Mouse (Mus musculus) embryo, embryonic 9.5 days (tissue): ENCODE measurements at regions not wholly inside any gene's neighbourhood (a gene's known extent, or its start where the extent isn't known, plus 50 kb on each side); places are given as distances from the start of the nearest gene placed in this dataset.

ENCODE experiments used
- DNase-seq: peaks from one replicate; pipeline ENCODE4 v3.0.0-alpha.2; 2017; ENCODE audit errors: extremely low spot score

GRCm38 (mm10) chr13:28754207-28754606 lies 199.3 kb downstream of the Sox4 start:
- DNase-seq = no peak

GRCm38 (mm10) chr13:28750949-28751692 lies 202.4 kb downstream of the Sox4 start:
- DNase-seq = no peak

- no peak for DNase-seq
Measured at GRCm38 (mm10) chr13:28740158-28740670, 213.3 kb downstream of the Sox4 start.

GRCm38 (mm10) chr13:28738160-28739100 lies 215.1 kb downstream of the Sox4 start:
- DNase-seq = no peak

- no peak for DNase-seq
Measured at GRCm38 (mm10) chr13:28732475-28732874, 221.0 kb downstream of the Sox4 start.

GRCm38 (mm10) chr13:28732036-28732435 lies 221.5 kb downstream of the Sox4 start:
- DNase-seq = no peak

GRCm38 (mm10) chr13:28730059-28730580 lies 223.4 kb downstream of the Sox4 start:
- DNase-seq = no peak

- DNase-seq = no peak
Measured at GRCm38 (mm10) chr13:28728768-28729167, 224.7 kb downstream of the Sox4 start.

GRCm38 (mm10) chr13:28724300-28724699 lies 229.2 kb downstream of the Sox4 start:
- no peak for DNase-seq

GRCm38 (mm10) chr13:28722074-28722473 lies 231.4 kb downstream of the Sox4 start:
- no peak for DNase-seq

- DNase-seq = no peak
Measured at GRCm38 (mm10) chr13:28721548-28721981, 231.9 kb downstream of the Sox4 start.

- DNase-seq = no peak
Measured at GRCm38 (mm10) chr13:28720639-28721239, 232.8 kb downstream of the Sox4 start.

- no peak for DNase-seq
Measured at GRCm38 (mm10) chr13:28720169-28720568, 233.3 kb downstream of the Sox4 start.

GRCm38 (mm10) chr13:28718868-28719265 lies 234.6 kb downstream of the Sox4 start:
- peak; percentile 26 for DNase-seq

GRCm38 (mm10) chr13:28718169-28718867 lies 235.2 kb downstream of the Sox4 start:
- peak; percentile 71 for DNase-seq

GRCm38 (mm10) chr13:28717404-28717803 lies 236.1 kb downstream of the Sox4 start:
- no peak for DNase-seq

GRCm38 (mm10) chr13:28709966-28710365 lies 243.5 kb downstream of the Sox4 start:
- DNase-seq = no peak

- no peak for DNase-seq
Measured at GRCm38 (mm10) chr13:28701309-28701708, 252.2 kb downstream of the Sox4 start.

- no peak for DNase-seq
Measured at GRCm38 (mm10) chr13:28700081-28700480, 253.4 kb downstream of the Sox4 start.

GRCm38 (mm10) chr13:28699490-28700032 lies 254.0 kb downstream of the Sox4 start:
- DNase-seq = no peak
